Mouse (Mus musculus): Measurements from ENCODE around the gene Chrnd.

Chrnd gene

DNA sequence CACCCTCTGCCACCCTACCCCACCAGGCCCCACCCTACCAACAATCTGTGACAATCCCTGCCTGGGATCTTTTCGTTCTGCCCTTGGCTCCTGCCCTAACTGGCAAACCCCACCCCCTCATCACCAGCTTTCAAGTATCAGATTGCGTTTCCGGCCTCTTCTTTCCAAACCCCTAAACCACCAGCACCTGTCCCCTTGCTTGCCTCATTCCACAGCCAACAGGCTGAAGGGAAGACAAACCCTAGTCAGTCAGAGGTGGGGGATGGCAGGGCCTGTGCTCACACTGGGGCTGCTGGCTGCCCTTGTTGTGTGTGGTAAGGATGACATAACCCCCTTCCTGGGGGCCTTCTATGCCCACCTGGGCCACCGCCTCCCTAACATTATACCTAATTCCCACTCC, at the start of gene Chrnd:
TSS of gene Chrnd (plus strand) at position 179 of the 400 bp plus-strand sequence.
- DNase-seq (ENCODE audit: extremely low spot score), result no peak

DNA sequence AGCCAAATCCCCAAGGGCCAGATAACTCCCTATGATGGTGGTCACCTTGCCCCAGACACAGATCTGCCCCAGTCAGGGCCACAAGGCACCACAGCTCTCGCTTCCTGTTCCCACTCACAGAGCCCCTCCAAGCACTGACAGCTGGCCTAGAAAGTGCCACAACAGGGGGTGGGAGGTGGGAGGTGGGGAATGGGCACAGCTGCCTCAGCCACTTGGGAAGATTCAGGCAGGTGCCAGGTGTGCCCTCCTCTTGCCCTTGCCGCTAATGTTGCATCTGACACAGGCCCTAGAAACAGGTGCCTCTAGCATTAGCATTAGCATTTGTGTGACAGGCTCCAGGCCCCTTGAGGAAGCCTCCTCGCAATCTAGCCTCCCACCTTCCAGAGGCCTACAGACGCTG, 48.9 kb upstream of the Chrnd start:
- no peak for DNase-seq (ENCODE audit: extremely low spot score)

DNA sequence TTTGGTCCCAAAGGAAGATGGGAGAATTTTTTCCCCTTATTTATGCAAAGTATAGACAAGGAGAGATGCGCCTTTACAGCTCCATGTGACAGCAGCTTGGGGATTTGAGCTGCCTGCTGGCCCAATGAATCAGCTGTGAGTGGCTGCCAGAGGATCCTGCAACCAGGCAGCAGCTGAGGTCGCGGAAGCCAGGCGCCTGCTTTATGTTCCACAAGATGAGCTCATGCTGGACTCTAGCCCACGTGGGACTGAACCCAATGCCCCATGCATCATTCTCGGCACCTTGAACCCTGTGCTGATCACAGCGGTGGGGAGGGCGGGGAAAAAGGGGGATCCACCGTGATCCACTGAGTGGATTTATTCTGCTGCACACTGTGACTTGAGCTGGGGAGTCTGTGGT, 48.0 kb upstream of the Chrnd start:
- no peak for DNase-seq (ENCODE audit: extremely low spot score)

DNA sequence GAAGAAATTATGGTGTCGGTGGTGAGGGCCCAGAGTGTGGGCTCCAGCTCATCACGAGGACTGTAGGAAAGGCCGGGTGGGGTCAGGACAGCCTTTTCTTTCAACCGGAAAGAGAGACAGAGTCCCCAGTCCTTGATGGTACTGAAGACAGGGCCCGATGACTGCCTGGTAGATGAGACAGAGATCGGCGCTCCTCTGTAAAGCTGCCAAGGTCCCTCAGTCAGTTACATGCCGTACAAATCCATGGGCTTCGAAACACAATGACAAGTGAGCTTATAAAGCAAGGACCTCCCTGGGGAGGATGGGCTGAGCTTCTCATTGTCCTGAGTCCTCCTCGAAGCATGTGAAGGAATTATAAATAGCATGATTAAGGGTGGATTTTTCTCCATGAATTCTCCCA, 47.3 kb upstream of the Chrnd start:
- no peak for DNase-seq (ENCODE audit: extremely low spot score)

DNA sequence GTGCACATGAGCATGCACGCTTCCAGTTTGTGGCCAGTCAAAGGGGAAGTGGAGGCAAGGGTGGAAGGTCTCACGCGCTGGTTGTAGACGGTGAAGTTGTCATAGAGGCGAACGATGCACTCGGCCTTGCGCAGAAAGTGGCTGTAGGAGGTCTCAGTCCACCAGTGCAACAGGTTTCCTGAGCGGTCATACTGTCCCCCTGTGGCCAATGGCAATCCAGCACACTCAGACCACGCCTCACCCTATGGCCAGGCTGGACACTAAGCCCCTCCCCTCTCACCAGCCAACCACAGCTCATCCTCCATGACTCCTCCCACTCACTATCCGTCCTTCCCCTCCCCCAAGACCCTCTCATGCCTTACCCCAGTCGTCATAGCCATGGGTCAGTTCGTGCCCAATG, 41.0 kb upstream of the Chrnd start:
- peak; percentile 38 for DNase-seq (ENCODE audit: extremely low spot score)

DNA sequence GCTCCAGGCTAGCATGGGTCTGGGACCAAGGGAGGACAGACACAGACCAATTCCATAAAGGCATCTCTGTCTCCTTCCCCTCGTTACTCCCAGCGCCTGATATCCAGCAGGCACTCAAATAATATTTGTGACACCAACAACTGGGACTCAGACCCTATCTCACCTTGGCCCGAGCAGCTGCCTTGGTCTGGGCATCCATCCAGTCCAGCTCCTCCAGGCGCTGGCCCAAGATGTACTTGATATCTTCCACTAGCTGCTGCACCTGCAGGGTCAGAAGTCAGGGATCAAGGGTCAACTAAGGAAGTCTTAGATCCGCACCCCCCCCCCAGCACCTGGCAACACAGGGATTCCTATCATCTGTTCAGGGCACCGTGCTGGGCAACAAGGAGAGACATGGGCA, 39.1 kb upstream of the Chrnd start:
- DNase-seq (ENCODE audit: extremely low spot score), result no peak

DNA sequence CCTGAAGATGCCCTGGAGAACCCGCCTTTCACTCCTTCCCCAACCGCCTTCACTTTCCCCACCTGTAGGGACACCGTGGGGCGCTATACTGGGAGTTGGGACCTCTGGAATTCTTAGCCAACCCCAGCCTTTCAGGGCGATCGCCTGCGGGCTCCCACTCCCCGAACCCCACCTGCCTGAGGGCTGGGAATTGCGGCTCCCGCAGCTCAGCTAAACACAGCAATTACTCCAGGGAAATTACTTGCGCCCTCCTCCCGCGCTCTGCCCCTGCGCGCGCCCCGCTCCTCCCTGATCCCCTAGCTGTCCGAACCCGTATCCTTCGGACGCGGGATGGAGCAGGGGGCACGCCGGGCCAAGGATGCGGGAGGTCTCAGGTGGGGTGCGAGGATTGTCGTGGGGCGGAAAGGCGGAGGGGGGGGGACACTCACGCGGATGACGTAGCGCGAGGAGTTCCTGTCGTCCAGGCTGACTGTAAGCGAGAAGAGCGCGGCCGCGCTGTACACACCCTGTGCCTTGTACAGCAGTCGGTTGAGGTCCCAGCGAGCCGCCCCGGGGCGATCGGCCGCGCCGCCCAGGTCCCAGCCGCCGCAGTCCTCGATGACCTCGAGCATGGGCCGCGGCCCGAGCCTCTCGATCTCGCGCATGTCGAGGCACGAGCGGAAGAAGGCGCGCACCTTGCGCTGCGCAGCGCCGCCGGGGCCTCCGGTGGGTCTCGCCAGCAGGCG, 36.5 kb upstream of the Chrnd start:
- DNase-seq (ENCODE audit: extremely low spot score), result peak; percentile 23

DNA sequence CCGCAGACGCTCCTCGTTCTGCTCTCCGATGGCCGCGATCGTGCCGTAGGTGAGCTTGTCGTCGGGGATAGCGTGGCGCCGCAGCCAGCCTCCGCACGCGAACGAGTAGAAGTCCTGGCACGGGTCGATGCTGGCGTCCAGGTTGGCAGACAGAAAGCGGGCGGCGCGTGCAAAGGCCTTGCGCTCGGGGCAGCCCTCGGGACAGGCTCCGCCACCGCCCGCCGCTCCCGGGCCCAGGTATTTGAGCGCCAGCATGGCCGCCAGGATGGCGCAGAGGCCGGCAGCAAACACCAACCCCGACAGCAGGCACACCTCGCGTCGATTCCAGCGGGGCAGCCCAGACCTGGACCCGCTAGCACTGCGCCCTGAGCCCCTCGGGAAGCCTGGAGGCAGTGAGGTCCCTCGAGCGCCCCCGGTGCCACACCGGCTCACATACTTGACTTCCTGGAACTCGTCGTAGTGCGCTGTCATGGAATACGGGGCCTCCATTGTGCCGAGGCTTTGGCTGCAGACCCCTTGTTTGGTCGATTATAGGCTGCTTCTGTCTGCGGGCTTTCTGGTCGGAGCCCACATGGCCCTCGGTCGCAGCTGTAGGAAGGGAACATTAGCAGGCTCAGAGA, 35.8 kb upstream of the Chrnd start:
- DNase-seq (ENCODE audit: extremely low spot score), result peak; percentile 29

DNA sequence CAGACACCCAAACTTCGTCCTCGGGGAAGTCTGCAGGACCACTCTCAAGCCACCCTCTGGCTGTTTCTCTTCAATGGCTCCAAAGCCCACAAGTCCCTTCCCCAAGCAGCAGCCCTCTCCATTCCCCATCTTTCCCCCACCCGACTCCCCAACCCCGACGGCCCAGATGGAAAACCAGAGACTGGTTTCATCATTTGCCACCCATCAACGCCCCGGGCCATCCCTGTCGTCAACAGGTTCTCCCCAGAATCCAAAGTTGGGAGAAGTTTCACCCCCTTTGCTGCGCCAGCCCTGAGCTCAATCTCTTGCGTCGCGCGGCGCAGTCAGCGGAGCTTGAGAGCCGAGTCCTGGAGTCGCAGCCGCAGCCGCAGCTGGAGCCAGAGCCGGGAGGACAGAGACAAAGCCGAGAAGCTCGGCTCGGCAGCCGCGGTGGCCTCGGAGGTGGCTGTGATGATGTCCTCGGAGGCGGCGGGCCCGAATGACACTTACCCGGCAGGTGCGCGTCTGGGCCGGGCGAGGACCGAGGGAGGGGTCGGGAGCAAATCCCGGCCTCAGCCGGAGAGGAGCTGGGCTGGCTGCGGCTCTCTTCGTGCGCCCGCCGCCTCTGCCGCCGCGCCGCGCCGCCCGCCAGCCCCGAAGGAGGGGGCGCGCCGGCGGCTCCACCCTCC, 34.7 kb upstream of the Chrnd start:
- DNase-seq (ENCODE audit: extremely low spot score), result peak; percentile 47

DNA sequence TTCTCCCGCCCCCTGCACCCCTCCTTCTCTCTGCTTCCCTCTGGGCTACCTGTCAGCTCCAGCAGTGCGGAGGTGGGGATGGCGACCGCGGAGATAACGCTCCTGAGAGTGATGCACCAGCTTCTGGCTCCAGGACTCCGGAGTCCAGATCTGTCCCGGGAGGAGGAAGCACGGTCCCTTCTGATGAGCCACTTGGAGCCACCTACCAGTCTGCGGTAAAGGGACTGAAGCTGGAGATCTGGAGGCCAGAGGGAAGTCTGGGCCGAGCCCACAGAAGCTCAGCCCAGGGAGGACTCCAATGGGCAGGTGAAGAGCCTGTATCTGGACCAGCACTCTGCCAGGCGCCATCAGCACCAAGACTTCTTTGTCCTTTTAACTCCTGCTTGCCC, 34.2 kb upstream of the Chrnd start, which contains the start of gene Ecel1:
TSS of gene Ecel1 (minus strand) at position 323 of the 389 bp plus-strand sequence.
- DNase-seq (ENCODE audit: extremely low spot score), result no peak

DNA sequence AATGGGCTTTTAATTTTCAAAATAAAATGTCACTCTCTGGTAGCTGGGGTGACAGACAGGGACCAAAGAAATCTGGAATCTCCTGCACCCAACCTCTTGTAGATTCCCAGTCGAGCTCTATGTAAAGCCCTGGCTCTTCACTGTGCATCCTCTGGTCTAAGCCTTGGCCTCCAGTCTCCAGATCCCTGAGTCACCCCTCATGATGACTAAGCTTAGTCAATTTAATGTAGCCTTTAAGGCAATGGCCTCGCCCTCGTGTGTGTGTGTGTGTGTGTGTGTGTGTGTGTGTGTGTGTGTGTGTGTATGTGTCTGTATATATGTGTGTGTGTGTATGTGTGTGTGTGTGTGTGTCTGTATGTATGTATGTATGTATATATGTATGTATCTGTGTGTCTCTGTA, 31.0 kb upstream of the Chrnd start:
- no peak for DNase-seq (ENCODE audit: extremely low spot score)

DNA sequence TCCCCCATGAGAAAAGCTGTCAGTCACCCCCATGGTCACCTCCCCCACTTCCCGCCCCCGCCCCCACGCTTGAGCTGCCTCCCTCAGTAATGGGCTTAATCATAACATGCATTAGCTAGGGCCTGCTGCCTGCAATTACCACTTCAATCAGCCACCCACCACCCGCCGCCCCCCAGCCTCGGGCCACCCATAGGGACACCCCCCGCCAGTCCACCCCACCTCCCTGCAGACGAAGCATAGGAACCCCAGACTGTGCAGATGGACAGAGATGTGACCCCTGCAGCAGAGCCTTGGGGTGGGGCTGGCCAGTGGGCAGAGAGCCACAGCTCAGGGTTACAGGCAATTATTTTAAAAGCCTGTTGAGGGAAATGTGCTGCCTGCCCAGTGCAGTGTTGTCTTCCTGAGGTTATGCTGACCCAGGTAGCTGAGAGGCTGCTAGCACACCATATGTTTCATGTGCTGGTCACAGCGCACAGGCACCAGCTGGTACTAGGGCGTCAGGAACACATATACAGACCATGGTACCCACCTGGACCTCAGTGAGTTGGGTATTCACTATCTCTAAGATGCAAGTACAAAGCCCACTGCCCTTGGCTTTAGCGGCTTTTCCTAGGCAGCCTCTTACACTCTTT, 26.1 kb upstream of the Chrnd start:
- DNase-seq (ENCODE audit: extremely low spot score), result no peak

DNA sequence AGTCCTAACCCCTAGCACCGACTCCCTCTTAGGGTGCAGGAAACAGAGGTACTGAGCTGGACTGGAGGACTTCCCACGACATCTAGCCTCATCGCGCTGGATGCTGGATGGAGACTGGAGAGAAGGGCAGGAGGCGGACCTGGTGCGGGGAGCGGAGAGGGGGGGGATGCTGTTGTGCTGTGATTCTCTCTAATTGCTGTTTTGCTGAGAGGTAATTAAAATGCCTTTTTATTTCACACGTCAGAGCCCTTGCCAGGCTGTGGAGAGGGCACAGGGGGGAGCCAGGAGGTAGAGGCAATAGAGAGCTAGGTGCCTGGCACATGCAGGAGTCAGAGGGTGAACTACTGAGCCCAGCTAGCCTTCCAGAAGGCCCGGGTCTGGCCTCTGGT, 25.6 kb upstream of the Chrnd start:
- no peak for DNase-seq (ENCODE audit: extremely low spot score)

DNA sequence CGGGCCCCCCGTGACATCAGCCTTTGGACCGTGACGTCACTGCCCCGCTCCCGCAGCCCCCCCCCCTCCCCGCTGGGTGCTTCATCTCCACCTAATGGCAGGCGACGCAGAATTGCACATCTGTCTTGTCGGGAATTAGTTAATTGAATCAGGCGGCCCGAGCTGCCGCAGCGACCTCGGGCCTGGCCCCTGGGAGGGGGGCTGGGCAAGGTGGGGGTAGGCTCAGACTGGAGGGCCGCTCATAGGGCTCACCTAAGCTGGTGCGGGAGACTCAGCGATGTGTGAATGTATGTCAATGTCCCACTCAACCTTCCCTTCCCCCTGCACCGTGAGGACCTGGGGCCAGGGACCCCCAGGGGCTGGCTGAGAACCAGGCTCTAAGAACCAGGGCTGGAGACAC, 19.9 kb upstream of the Chrnd start:
- no peak for DNase-seq (ENCODE audit: extremely low spot score)

DNA sequence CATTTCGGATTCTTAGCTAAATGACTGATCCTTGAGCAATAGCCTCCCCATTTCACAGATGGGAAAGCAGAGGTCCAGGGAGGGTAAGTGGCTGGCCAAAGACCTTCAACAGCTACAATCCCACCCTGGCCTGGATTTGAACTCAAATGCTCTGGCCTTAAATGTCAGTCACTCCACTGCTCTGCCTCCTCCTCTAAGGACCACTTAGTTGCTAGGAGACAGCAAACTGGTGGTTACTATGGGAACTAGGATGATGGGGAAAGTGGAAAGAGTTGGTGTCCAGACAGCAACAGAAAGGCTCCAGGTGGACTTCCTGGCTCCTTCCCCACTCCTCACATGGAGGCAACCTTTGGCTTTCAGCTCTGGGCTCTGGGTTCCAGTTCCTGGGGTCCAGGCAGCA, 19.1 kb upstream of the Chrnd start:
- DNase-seq (ENCODE audit: extremely low spot score), result no peak

DNA sequence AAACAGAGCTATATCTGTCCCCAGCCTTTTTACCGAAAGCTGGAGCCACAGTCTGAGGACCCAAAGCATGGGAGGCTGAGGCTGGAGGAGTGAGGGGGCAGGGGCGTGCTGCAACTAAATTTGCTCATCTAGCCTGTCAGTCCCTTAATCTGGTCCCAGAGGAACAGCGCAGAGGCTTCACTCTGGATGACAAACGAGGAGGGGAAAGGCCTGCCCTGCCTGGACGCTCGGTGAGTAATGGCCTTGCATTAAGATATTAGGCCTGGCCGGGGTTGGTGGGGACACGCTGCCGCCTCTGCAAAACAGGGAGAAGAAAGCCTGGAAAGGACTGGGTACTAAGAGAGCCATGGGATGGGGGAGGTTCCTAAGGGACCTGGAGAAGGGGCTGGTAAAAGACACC, 18.1 kb upstream of the Chrnd start:
- DNase-seq (ENCODE audit: extremely low spot score), result no peak

DNA sequence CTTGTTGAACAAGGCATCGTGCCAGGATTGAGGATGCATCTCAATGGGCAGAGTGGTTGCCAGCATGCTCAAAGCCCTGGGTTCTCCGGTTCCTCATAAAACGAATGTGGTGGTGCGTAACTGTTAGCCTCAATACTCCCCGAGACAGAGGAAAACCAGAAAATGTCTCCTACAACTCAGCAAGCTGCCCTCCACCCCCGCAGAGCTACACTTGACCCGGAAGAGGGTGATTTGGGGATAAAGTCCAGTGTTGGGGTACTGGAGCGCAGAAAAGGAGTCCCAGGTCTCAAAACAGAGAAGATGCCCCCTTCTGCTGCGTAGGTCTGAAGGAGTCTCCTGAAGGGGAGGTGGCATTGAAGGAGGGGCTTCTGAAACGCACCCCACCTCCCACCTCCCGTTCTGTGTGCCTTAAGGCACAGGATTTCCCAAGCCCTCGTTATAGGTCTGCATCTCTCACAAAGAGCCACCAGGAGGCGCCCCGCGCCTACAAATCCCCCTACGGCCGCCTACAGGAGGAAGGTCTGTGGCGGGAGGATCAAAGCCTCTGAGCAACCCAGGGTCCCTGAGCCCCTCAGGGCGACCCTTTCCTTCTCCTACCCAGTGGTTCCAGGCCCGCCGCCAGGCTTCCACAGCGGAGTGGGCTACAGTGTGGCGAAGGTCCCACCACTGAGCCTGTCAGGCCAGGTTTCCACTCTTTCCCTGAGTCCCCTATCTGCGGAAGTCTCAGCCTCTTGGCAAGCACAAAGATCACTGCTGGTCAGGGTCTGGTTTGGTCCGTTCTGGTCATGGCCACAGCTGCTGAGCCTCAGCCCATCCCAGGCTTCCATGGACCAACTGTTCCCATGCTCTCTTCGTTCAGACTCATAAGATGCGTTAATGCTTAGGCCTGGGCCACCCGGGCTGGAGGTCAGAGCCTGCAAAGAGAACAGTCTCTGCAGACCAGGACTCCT, 16.1 kb upstream of the Chrnd start:
- DNase-seq (ENCODE audit: extremely low spot score), result peak; percentile 80

DNA sequence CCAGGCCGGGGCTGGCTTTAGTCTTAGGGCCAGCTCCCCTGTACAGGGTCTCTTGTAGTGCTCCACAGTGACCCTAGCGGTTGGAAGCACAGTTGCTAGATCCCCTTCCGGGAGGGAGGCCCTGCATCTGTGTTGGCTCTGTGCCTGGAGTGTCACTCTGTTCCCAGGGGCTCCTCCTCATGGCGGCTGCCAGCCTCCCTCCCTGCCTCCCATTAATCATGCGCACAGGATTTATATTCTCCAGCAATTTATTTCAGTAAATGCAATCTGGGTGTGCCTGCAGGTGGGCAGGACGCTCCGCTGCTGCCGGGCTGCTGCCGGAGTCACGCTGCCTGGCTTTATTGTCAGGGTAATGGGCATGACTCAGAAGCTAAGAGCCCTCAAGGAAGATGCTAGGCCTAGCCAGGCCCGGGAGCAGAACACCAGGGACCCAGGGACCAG, 14.5 kb upstream of the Chrnd start:
- DNase-seq (ENCODE audit: extremely low spot score), result peak; percentile 56

DNA sequence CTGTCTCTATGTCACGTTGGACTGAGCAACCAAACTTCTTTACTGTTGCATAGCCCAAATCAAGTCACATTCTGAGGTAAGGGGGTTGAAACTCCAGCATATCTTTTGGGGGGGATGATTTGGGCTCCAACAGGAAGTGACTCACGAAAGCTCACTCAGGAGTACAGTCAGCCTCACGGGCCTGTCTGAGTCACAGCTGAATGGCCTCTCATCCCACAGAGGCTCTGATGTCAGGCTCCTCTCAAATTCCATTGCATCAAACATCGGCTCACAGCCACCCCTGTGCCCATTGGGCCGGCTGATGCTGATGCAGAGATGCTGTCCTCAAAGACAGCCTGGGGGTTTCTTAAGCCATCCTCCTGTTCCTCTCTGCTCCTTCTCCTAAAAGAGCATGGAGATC, 9.5 kb upstream of the Chrnd start:
- no peak for DNase-seq (ENCODE audit: extremely low spot score)

DNA sequence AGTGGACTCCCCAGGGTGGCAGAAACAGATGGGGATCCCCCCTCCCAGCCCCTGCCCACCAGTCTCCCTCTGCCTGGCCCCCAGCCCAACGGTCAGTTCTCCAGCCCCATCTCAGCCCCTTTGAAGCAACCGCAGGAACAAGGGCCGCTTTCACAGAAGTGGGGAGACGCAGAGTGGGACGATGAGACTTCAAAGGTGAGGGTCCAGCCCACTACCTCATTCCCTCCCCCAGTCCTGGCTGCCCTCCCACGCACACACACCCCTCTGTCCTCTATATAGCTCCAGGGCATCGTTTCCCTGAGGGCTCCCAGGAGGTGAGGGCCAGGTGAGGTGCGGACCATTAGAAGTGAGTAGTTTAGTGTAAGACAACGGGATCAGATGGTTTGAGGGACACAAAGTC, 7.4 kb upstream of the Chrnd start, which contains the start of gene Prss56:
TSS of gene Prss56 (plus strand) at position 301 of the 400 bp plus-strand sequence.
- DNase-seq (ENCODE audit: extremely low spot score), result no peak

DNA sequence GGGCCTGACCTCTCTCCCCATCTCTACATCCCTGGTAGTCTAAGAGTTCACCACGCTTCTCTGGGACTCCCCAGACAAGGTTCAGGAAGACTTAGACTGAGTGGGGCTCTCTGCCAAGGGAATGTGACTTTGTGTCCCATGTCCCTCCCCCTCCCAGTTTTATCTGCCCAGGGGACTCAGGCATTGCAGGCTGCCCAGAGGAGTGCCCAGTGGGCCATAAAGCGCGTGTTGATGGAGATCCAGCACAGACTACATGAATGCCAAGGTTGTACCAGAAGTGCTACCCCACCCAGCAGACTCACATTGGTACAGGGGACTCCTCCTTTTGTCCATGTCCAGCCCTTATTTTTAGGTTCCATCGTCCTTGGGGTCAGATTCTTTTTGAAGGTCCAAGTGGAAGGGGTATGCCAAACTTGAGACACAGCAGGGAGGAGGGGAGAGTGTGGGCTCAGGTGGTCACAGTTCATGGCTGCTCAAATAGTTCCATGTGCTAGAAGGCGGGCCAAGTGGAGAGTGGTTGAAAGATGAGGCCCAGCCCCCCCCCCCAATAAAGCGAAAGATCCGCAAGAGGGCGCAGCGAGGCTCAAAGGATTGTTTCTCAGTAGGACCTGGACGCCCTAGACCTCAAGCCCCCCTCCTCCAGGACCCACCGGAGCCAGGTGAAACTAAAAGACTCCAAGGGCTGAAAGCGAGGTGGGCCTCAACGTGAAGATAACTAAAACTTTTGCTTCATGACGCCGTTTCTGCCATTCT, 6.2 kb upstream of the Chrnd start:
- no peak for DNase-seq (ENCODE audit: extremely low spot score)

Measured in embryo, embryonic 9.5 days (tissue).